Mouse (Mus musculus) hindbrain, embryonic 15.5 days (tissue): ENCODE measurements around the gene Rab12. TPM values are rescaled to one million over a fixed set of nuclear protein-coding genes. Genes with fewer than 3 reads are reported as not detected.
A peak's percentile ranks its signal among the peaks of the same experiment; 100 is the strongest.
"Not testable (repeated sequence)": the region's sequence is repeated elsewhere in the genome, so short reads cannot be mapped to it uniquely, and the experiment has no call there.

Experiments
- ATAC-seq: fragments of 200-750 bp; cut with Nextera tagmentation; 2 replicates; pipeline ENCODE4 v1.8.0; 2017; ENCODE audit warnings: low read depth, moderate number of reproducible peaks, moderate TSS enrichment; ENCODE audit not compliant: low FRiP score
- H3K27ac ChIP-seq: fragments of 300-500 bp; sonication (generic); replicated peaks from 2 replicates; pipeline ENCODE4 v1.5.1; 2015; ENCODE audit warnings: mild to moderate bottlenecking, inconsistent platforms
- H3K27me3 ChIP-seq: fragments of 300-500 bp; sonication (generic); 2 replicates; pipeline ENCODE4 v1.6.1; 2015; ENCODE audit warnings: control low read depth, inconsistent platforms
- H3K36me3 ChIP-seq: fragments of 300-500 bp; sonication (generic); 2 replicates; pipeline ENCODE4 v1.6.1; 2015; ENCODE audit warnings: control low read depth, inconsistent platforms
- H3K4me1 ChIP-seq: fragments of 300-500 bp; sonication (generic); replicated peaks from 2 replicates; pipeline ENCODE4 v1.6.1; 2015; ENCODE audit warnings: control low read depth, inconsistent platforms
- H3K4me2 ChIP-seq: fragments of 300-500 bp; sonication (generic); 2 replicates; pipeline ENCODE4 v1.6.1; 2015; ENCODE audit warnings: moderate library complexity, mild to moderate bottlenecking, inconsistent platforms
- H3K4me3 ChIP-seq: fragments of 300-500 bp; sonication (generic); 2 replicates; pipeline ENCODE4 v1.5.1; 2015; ENCODE audit warnings: mild to moderate bottlenecking, inconsistent platforms
- H3K9ac ChIP-seq: fragments of 300-500 bp; sonication (generic); 2 replicates; pipeline ENCODE4 v1.6.1; 2015; ENCODE audit warnings: inconsistent platforms
- H3K9me3 ChIP-seq: fragments of 300-500 bp; sonication (generic); 2 replicates; pipeline ENCODE4 v1.6.1; 2016; ENCODE audit warnings: control low read depth, inconsistent platforms
- WGBS: fragments of 180-500 bp; shearing (Covaris S2); methylation state at CpG from one replicate; pipeline ENCODE4 v1.1.7; 2015; 5-methylcytosine and 5-hydroxymethylcytosine counted together
- polyA plus RNA-seq: library from polyadenylated mRNA; unstranded; fragments of >200 nt; fragmentation: Nextera tagmentation; extraction: Ambion mirVana; gene quantifications from 2 replicates; pipeline ENCODE4 v1.2.1, GENCODE M21; 2015

Gene Rab12
- 78.4 and 86.9 TPM in 2 replicates for polyA plus RNA-seq

GRCm38 (mm10) chr17:66519554-66520553, at the start of gene Rab12:
TSS of gene Rab12 (minus strand) at chr17:66519729.
- peaks cover 29% of the 10 kb centered on the region for H3K4me1 ChIP-seq
- 10% methylated on average over 65 of the region's 71 CpGs for WGBS
- peak within 1 kb of the TSS; percentile 99 for H3K9ac ChIP-seq
- peak within 1 kb of the TSS; percentile 88 for H3K4me2 ChIP-seq
- ATAC-seq = peak; percentile 93
- no peaks in the 10 kb centered on the region for H3K9me3 ChIP-seq
- H3K4me3 ChIP-seq = peak within 1 kb of the TSS; percentile 99
- H3K27ac ChIP-seq = peak within 1 kb of the TSS; percentile 82
- H3K36me3 ChIP-seq = no peaks in the 10 kb centered on the region
- no peaks in the 10 kb centered on the region; the same call in 1 of the 2 replicates for H3K27me3 ChIP-seq

DNA sequence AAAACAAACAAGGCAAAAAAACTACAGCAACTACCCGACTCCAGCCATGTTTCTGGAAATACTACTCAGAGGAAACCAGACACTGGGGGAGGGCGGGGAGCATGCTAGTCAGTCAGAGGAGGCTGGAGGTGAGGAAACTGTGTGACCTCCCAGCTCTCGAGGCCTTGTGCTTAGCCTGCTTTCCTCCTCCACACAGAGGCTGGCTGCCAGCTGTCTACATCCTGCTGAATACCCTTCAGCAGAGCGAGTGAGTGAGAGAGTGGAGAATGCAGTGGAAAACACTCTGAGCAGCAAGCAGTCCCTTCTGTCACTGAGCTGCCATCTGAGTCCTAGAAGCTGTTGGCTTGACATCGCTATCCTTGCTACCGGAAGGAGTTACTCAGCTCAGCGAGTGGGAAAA, 44.7 kb upstream of the Rab12 start:
- Histone ChIP-seq H3K4me3 (no peak overlapping the region), H3K27ac (no peak overlapping the region), H3K4me1 (no peaks in the 10 kb centered on the region), H3K9me3 (no peaks in the 10 kb centered on the region), H3K9ac (no peak overlapping the region), H3K36me3 (no peaks in the 10 kb centered on the region), H3K4me2 (no peak overlapping the region), H3K27me3 (no peaks in the 10 kb centered on the region)
- no peak for ATAC-seq
- WGBS = 71% methylated on average over 7 of the region's 7 CpGs

DNA sequence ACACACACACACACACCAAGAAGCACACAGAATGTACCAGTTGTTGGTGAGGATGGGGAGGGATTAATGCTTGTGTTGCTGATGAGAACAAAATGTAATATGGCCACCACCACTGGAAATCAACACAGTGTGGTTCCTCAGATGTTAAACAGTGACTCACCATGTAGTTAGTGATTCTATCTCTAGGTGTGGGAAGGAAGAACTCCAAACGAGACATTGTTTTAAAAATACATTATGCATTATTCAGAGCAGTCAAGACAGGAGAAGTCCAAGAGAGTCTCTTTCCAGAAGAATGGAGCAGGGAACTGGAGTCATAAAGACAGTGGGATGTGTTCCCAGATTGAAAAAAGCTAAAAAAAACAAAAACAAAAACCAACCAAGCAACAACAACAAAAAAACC, 44.0 kb upstream of the Rab12 start:
- H3K9me3 ChIP-seq = no peaks in the 10 kb centered on the region
- ATAC-seq = no peak
- H3K27ac ChIP-seq = no peak overlapping the region
- no peaks in the 10 kb centered on the region for H3K36me3 ChIP-seq
- H3K4me3 ChIP-seq = no peak overlapping the region
- H3K27me3 ChIP-seq = no peaks in the 10 kb centered on the region
- no peak overlapping the region for H3K9ac ChIP-seq
- no peak overlapping the region for H3K4me2 ChIP-seq
- WGBS = 65% methylated on average over 1 of the region's 1 CpGs
- H3K4me1 ChIP-seq = no peaks in the 10 kb centered on the region

DNA sequence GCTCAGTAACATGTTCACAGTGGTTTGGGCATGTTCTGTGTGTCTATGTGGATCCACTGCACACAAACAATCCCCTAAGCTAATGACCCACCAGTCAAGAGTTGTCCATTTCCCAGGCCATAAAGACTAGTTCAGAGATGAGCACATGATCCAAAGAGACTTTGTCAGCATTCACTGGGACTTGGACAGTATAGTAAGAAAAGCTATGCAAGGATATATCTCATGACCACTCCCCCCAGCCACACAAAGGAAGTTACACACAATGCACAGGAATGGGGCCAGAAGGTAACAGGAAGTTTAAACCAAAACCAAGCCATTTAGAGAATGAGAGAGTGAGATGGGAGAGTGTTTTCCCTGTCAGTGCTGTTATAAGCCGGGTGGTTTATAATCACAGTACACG, 41.9 kb upstream of the Rab12 start:
- WGBS = 83% methylated on average over 2 of the region's 2 CpGs
- no peak for ATAC-seq
- Histone ChIP-seq H3K27ac (no peak overlapping the region), H3K36me3 (no peaks in the 10 kb centered on the region), H3K4me3 (no peak overlapping the region), H3K9ac (no peak overlapping the region), H3K9me3 (no peaks in the 10 kb centered on the region), H3K4me1 (no peaks in the 10 kb centered on the region), H3K4me2 (no peak overlapping the region), H3K27me3 (no peaks in the 10 kb centered on the region)

GRCm38 (mm10) chr17:66558404-66559317, 39.1 kb upstream of the Rab12 start:
- Histone ChIP-seq H3K4me1 (no peaks in the 10 kb centered on the region), H3K27ac (no peak overlapping the region), H3K4me3 (no peak overlapping the region), H3K9me3 (no peaks in the 10 kb centered on the region), H3K27me3 (no peaks in the 10 kb centered on the region), H3K4me2 (no peak overlapping the region), H3K36me3 (no peaks in the 10 kb centered on the region), H3K9ac (no peak overlapping the region)
- WGBS = 86% methylated on average over 17 of the region's 17 CpGs
- no peak for ATAC-seq

DNA sequence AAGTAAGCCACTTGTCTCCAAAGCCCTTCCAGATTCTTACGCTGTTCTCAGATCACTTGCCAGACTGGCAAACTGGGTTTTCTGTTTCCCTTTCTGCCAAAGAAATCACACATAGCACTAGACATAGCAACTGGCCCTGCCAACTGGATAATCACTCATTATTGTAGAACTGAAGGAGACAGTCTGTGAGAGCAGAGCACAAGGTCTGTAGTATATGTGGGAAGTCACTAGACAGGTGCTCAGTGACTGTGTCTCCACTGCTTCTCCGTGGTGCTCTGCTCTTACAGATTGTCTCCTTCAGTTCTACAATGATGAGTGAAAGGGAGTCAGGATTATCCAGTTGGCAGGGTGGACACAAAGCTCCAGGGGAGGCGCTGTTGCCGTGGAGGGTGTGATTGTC, 33.2 kb upstream of the Rab12 start:
- ATAC-seq = no peak
- no peak overlapping the region for H3K27ac ChIP-seq
- 82% methylated on average over 4 of the region's 4 CpGs for WGBS

DNA sequence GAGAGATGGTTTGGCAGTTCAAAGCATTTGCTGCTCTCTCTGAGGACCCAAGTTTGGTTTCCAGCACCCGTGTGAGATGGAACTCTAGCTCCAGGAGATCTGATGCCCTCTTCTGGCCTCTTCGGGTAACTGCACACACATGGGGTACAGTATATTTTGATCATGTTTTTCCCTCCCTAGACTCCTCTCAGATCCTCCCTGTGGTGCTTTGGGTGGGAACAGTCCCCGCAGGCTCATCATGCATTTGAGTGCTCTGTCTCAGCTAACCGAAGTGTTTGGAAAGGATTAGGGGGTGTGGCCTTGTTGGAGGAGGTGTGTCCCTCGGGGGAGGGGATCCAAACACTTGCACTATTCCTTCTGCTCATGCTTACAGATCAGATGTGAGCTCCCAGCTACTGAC, 31.0 kb upstream of the Rab12 start:
- Histone ChIP-seq H3K27ac (no peak overlapping the region), H3K27me3 (no peaks in the 10 kb centered on the region), H3K4me2 (no peak overlapping the region), H3K4me3 (no peak overlapping the region), H3K36me3 (no peaks in the 10 kb centered on the region), H3K9ac (no peak overlapping the region), H3K9me3 (no peaks in the 10 kb centered on the region), H3K4me1 (no peaks in the 10 kb centered on the region)
- ATAC-seq = no peak
- WGBS = 92% methylated on average over 5 of the region's 5 CpGs

More for the DNA sequence above, 33.2 kb upstream of the Rab12 start:
- Histone ChIP-seq H3K9ac (no peak overlapping the region), H3K4me1 (no peaks in the 10 kb centered on the region), H3K27me3 (no peaks in the 10 kb centered on the region), H3K9me3 (no peaks in the 10 kb centered on the region), H3K4me3 (no peak overlapping the region), H3K36me3 (no peaks in the 10 kb centered on the region), H3K4me2 (no peak overlapping the region)

DNA sequence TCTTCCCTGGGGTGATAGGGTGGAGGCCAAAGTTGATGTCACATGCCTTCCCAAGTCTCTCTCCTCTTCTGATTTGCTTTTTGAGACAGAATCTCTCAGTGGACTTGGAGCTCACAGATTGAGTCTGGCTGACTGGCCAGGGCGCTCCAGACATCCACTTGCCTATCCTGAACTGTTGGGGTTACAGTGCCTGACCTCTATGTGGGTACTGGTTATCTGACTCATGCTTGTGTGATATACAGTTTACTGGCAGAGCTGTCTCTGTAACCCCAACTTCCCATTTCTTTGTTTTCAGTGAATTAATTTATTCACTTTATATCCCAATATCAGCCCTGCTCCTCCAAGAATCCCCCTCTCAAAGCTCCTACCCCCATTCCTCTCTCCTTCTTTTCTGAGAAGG, 12.8 kb upstream of the Rab12 start:
- Histone ChIP-seq H3K4me1 (no peaks in the 10 kb centered on the region), H3K27me3 (no peaks in the 10 kb centered on the region), H3K27ac (no peak overlapping the region), H3K4me2 (no peak overlapping the region), H3K36me3 (no peaks in the 10 kb centered on the region), H3K9me3 (no peaks in the 10 kb centered on the region), H3K9ac (no peak overlapping the region), H3K4me3 (no peak overlapping the region)
- ATAC-seq = no peak
- WGBS = 88% methylated on average over 1 of the region's 1 CpGs

- Histone ChIP-seq H3K4me3 (no peak overlapping the region), H3K36me3 (no peaks in the 10 kb centered on the region), H3K9me3 (no peaks in the 10 kb centered on the region), H3K27me3 (no peaks in the 10 kb centered on the region; the same call in 1 of the 2 replicates), H3K4me2 (no peak overlapping the region), H3K27ac (no peak overlapping the region), H3K4me1 (peaks cover 9% of the 10 kb centered on the region), H3K9ac (no peak overlapping the region)
- ATAC-seq = no peak
- WGBS = 79% methylated on average over 5 of the region's 5 CpGs
These were observed 3.9 kb upstream of the Rab12 start for GRCm38 (mm10) chr17:66523396-66523795.

DNA sequence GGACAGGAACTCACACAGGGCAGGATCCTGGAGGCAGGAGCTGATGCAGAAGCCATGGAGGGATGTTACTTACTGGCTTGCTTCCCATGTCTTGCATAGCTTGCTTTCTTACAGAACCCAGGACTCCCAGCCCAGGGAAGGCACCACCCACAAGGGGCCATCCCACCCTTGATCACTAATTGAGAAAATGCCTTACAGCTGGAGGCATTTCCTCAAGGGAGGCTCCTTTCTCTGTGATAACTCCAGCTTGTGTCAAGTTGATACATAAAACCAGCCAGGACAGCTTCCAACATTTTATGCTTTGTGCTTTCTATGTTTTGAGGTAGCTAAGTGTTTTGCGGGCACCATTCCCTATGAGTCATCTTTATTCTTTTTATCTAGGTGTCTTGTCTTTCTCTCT, 3.1 kb upstream of the Rab12 start:
- WGBS = 97% methylated on average over 1 of the region's 1 CpGs
- H3K27me3 ChIP-seq, ATAC-seq, H3K4me3 ChIP-seq, H3K36me3 ChIP-seq, H3K9ac ChIP-seq, H3K4me2 ChIP-seq, H3K27ac ChIP-seq, H3K9me3 ChIP-seq: not testable (repeated sequence)
- H3K4me1 ChIP-seq = peaks cover 17% of the 10 kb centered on the region

GRCm38 (mm10) chr17:66518877-66519553, 514 bp downstream of the Rab12 start:
- 1% methylated on average over 52 of the region's 57 CpGs for WGBS
- Histone ChIP-seq H3K27ac (peak overlapping the region; percentile 82), H3K9me3 (no peaks in the 10 kb centered on the region), H3K9ac (peak overlapping the region; percentile 99), H3K36me3 (no peaks in the 10 kb centered on the region), H3K27me3 (no peaks in the 10 kb centered on the region; the same call in 1 of the 2 replicates), H3K4me3 (peak overlapping the region; percentile 99), H3K4me1 (peaks cover 29% of the 10 kb centered on the region), H3K4me2 (peak overlapping the region; percentile 88)
- peak; percentile 76 for ATAC-seq
